Comparison of ENCODE assay signal across 27 mouse cellular contexts in the genomic region with DNA sequence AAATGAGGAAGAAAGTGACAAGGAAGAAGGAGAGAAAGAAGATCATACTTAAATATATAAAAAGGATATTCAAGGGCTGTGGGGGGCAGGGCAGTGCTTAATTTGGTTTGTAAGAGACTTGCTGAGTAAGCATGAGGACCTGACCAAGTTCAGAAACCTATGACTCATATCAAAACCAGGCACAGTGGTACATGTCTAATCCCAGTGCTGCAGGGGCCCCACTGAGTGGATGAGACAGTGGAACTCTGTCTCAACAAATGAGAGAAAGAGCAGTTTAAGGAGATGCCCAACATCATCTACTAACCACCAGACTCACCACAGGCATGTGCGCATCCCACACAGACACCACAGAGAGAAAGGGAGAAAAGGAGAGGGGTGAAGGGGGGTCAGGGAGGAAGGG. TPM values are rescaled to one million over a fixed set of nuclear protein-coding genes. Genes with fewer than 3 reads are reported as not detected.
DNase-seq lines count a peak whose midpoint lies in the region; ATAC-seq lines count a peak whose summit lies in the region.
"Had no signal": no experiment of that assay in that cellular context is flagged by ENCODE, and none has a peak within 500 bp of the region (broad histone marks: within the 10 kb centered on the region; RNA-seq: fewer than 3 reads in every experiment).

No protein-coding gene starts in this region.

- H3K9ac ChIP-seq in midbrain, embryonic 11.5 days (ENCODE audit: low read length) = no peak overlapping the region
- H3K9ac ChIP-seq: forebrain, embryonic 13.5 days; hindbrain, embryonic 12.5 days; hindbrain, embryonic 15.5 days; intestine, embryonic 15.5 days had no signal

- no peak for ATAC-seq in midbrain, embryonic 11.5 days (ENCODE audit: low FRiP score)
- ATAC-seq: forebrain, embryonic 13.5 days; intestine, embryonic 15.5 days had no signal

- WGBS in midbrain, embryonic 11.5 days = 94% methylated on average over 1 of the region's 1 CpGs
- 100% methylated on average over 1 of the region's 1 CpGs for WGBS in midbrain, embryonic 10.5 days

- no peaks in the 10 kb centered on the region for H3K4me1 ChIP-seq in midbrain, embryonic 11.5 days (ENCODE audit: control insufficient read depth, insufficient read depth, low read length)
- no peaks in the 10 kb centered on the region for H3K4me1 ChIP-seq in midbrain, embryonic 10.5 days
- H3K4me1 ChIP-seq: forebrain, embryonic 10.5 days; hindbrain, embryonic 12.5 days; hindbrain, embryonic 15.5 days; intestine, embryonic 15.5 days had no signal

- H3K4me3 ChIP-seq in midbrain, embryonic 11.5 days (ENCODE audit: low read depth, low read length) = no peak overlapping the region
- H3K4me3 ChIP-seq in midbrain, embryonic 10.5 days = no peak overlapping the region
- H3K4me3 ChIP-seq: erythroblast, embryonic 14.5 days; forebrain, embryonic 10.5 days; forebrain, embryonic 13.5 days; hindbrain, embryonic 12.5 days; hindbrain, embryonic 15.5 days; intestine, embryonic 15.5 days had no signal

- peak; percentile 31 for DNase-seq in midbrain, embryonic 11.5 days (ENCODE audit: low spot score, missing footprints)
- DNase-seq in midbrain, embryonic 10.5 days (ENCODE audit: low spot score) = no peak
- peak; percentile 53 for DNase-seq in 3T3-L1 (ENCODE audit: low read depth, low spot score)
- peak; percentile 25 for DNase-seq in Muller cell, postnatal 12 days (ENCODE audit: inconsistent ontology term)
- peak; percentile 0 for DNase-seq in induced T-regulatory cell, adult 2 months (ENCODE audit: low read depth)
- no peak for DNase-seq in embryo, embryonic 10 days (ENCODE audit: low spot score)
- DNase-seq in cerebellum, adult 8-10 months = no peak
- DNase-seq: adrenal gland, postnatal 10 days; adrenal gland, postnatal 36 days; B cell, adult 2 months; cerebellum, adult 18-20 months; cerebellum, adult 9-11 months; cerebellum, postnatal 25 days; embryo, embryonic 11 days; gastrocnemius, postnatal 10 days; gastrocnemius, postnatal 36 days; kidney, adult 11 months; kidney, adult 8-10 months had no signal

- no peak overlapping the region for H3K4me2 ChIP-seq in midbrain, embryonic 11.5 days
- H3K4me2 ChIP-seq: forebrain, embryonic 13.5 days; heart, embryonic 11.5 days; hindbrain, embryonic 12.5 days; hindbrain, embryonic 15.5 days; intestine, embryonic 15.5 days had no signal

- H3K27ac ChIP-seq in midbrain, embryonic 11.5 days (ENCODE audit: low read depth, low read length) = no peak overlapping the region
- no peak overlapping the region for H3K27ac ChIP-seq in midbrain, embryonic 10.5 days (replicated peaks)
- H3K27ac ChIP-seq: forebrain, embryonic 10.5 days; forebrain, embryonic 13.5 days; hindbrain, embryonic 12.5 days; hindbrain, embryonic 15.5 days; intestine, embryonic 15.5 days had no signal

- H3K27me3 ChIP-seq in midbrain, embryonic 11.5 days (ENCODE audit: control insufficient read depth, insufficient read depth, low read length) = no peaks in the 10 kb centered on the region
- no peaks in the 10 kb centered on the region for H3K27me3 ChIP-seq in midbrain, embryonic 10.5 days (ENCODE audit: low read depth, poor library complexity, severe bottlenecking)
- H3K27me3 ChIP-seq: forebrain, embryonic 13.5 days; hindbrain, embryonic 12.5 days; hindbrain, embryonic 15.5 days; intestine, embryonic 15.5 days had no signal

- no peaks in the 10 kb centered on the region for H3K36me3 ChIP-seq in midbrain, embryonic 11.5 days (ENCODE audit: control insufficient read depth, insufficient read depth, low read length)
- no peaks in the 10 kb centered on the region for H3K36me3 ChIP-seq in midbrain, embryonic 10.5 days
- H3K36me3 ChIP-seq: forebrain, embryonic 10.5 days; hindbrain, embryonic 12.5 days; hindbrain, embryonic 15.5 days; intestine, embryonic 15.5 days had no signal

- H3K9me3 ChIP-seq in midbrain, embryonic 11.5 days (ENCODE audit: control insufficient read depth, low read length) = no peaks in the 10 kb centered on the region
- no peaks in the 10 kb centered on the region for H3K9me3 ChIP-seq in midbrain, embryonic 10.5 days (replicated peaks)
- H3K9me3 ChIP-seq: forebrain, embryonic 10.5 days; forebrain, embryonic 13.5 days; hindbrain, embryonic 12.5 days; hindbrain, embryonic 15.5 days; intestine, embryonic 15.5 days had no signal

RNA-seq across cellular contexts. Expression of gene Dlx6, which starts 36.3 kb away (rescaled TPM):
- polyA plus RNA-seq in midbrain, embryonic 11.5 days (2014; fragmentation: Nextera tagmentation; extraction: Ambion mirVana) = 0.33 and 0.81 TPM in 2 replicates
- polyA plus RNA-seq in midbrain, embryonic 10.5 days (2016; fragmentation: Nextera tagmentation; extraction: Ambion mirVana) = 0.48 and 0.79 TPM in 2 replicates
- polyA plus RNA-seq: erythroblast, embryonic 14.5 days; heart, embryonic 14.5 days; heart, postnatal 0 days had no signal

RNA-seq across cellular contexts. Expression of gene Dlx5, which starts 55.0 kb away (rescaled TPM):
- polyA plus RNA-seq in midbrain, embryonic 11.5 days (2014; fragmentation: Nextera tagmentation; extraction: Ambion mirVana) = 5.2 and 7.7 TPM in 2 replicates
- polyA plus RNA-seq in midbrain, embryonic 10.5 days (2016; fragmentation: Nextera tagmentation; extraction: Ambion mirVana) = 4.5 and 8.9 TPM in 2 replicates
- polyA plus RNA-seq: erythroblast, embryonic 14.5 days had no signal

Comparison
In these comparisons a context has a peak if more than half of its experiments do, and no peak if none do; other contexts are left out.
1. DNase-seq: peak in midbrain, embryonic 11.5 days (single experiment), 3T3-L1 (single experiment), Muller cell, postnatal 12 days (single experiment) and induced T-regulatory cell, adult 2 months (single experiment); none in midbrain, embryonic 10.5 days (single experiment), embryo, embryonic 10 days (single experiment) and cerebellum, adult 8-10 months (single experiment).